Mouse (Mus musculus) kidney, embryonic 15.5 days (tissue): Measurements from ENCODE around the gene Rbm10. TPM values are rescaled to one million over a fixed set of nuclear protein-coding genes. Genes with fewer than 3 reads are reported as not detected.

Source experiments
- polyA plus RNA-seq: library from polyadenylated mRNA; unstranded; fragments of >200 nt; fragmentation: Nextera tagmentation; extraction: Ambion mirVana; gene quantifications from 2 replicates; pipeline ENCODE4 v1.2.1, GENCODE M21; 2015

The Rbm10 gene
- polyA plus RNA-seq, 1 experiment from 2014 or later: 77.9 TPM

Other genes starting within 250 kb of the Rbm10 start
- 11.2 and 11.6 TPM in 2 replicates for gene Jade3, start 191.8 kb upstream of the Rbm10 start, polyA plus RNA-seq
- 8.3 and 9.7 TPM in 2 replicates for gene Rgn, start 67.7 kb upstream of the Rbm10 start, polyA plus RNA-seq
- 251 and 258 TPM in 2 replicates for gene Ndufb11, start 116 bp downstream of the Rbm10 start, polyA plus RNA-seq
- gene Uba1, start 40.8 kb downstream of the Rbm10 start, polyA plus RNA-seq: 201 and 214 TPM in 2 replicates
- 102 and 113 TPM in 2 replicates for gene Cdk16, start 70.5 kb downstream of the Rbm10 start, polyA plus RNA-seq
- gene Usp11, start 86.4 kb downstream of the Rbm10 start, polyA plus RNA-seq: 43.9 and 47.8 TPM in 2 replicates
- gene Araf, start 180.3 kb downstream of the Rbm10 start, polyA plus RNA-seq: 115 and 129 TPM in 2 replicates